Mouse (Mus musculus): ENCODE results near the gene Orc3. TPM values are rescaled to one million over a fixed set of nuclear protein-coding genes. Genes with fewer than 3 reads are reported as not detected.

Gene Orc3
- 73.2 and 78.8 TPM in 2 replicates for polyA plus RNA-seq (2015; fragmentation: Nextera tagmentation; extraction: Ambion mirVana)

GRCm38 (mm10) chr4:34614630-34615094 lies at the start of gene Orc3, which contains the start of gene Rars2:
Gene Orc3 (minus strand): TSS chr4:34614944.
Gene Rars2 (plus strand): TSS chr4:34614957.
- H3K9me3 ChIP-seq = no peaks in the 10 kb centered on the region
- peak within 1 kb of the TSS; percentile 70 for H3K9ac ChIP-seq
- WGBS = under 1% methylated on average over 41 of the region's 42 CpGs
- peak within 1 kb of the TSS; percentile 80 for H3K4me2 ChIP-seq
- H3K27ac ChIP-seq = peak within 1 kb of the TSS; percentile 92
- no peaks in the 10 kb centered on the region for H3K27me3 ChIP-seq
- peak within 1 kb of the TSS; percentile 63 for H3K4me3 ChIP-seq
- peak; percentile 94 for ATAC-seq (ENCODE audit: insufficient number of reproducible peaks, low FRiP score, low TSS enrichment, low read depth)
- H3K4me1 ChIP-seq = peaks cover 17% of the 10 kb centered on the region
- peaks cover under 1% of the 10 kb centered on the region; the same call in 1 of the 2 replicates for H3K36me3 ChIP-seq

DNA sequence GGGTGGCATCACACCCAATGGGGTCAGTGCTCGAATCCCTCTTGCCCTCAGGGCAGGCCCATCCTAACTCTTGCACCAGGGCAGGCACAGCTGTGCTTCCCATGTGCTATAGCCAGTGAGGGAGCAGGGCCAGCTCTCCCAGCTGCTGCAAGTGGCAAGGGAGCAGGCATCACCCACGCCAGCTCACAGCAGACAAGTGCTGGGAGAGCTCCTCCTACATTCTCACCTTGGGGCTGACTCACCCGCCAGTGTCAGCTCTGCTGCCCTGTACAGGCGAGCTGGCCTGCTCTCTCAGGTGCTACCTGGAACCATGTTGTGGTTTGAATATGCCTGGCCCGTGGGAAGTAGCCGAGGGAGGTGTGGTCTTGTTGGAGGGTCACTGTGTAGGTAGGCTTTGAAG lies 47.2 kb upstream of the Orc3 start:
- no peaks in the 10 kb centered on the region for H3K4me1 ChIP-seq
- no peak overlapping the region for H3K4me2 ChIP-seq
- H3K27me3 ChIP-seq = no peaks in the 10 kb centered on the region
- H3K9ac ChIP-seq = no peak overlapping the region
- no peaks in the 10 kb centered on the region for H3K9me3 ChIP-seq
- 88% methylated on average over 6 of the region's 6 CpGs for WGBS
- H3K27ac ChIP-seq = no peak overlapping the region
- ATAC-seq (ENCODE audit: insufficient number of reproducible peaks, low FRiP score, low TSS enrichment, low read depth) = no peak
- peaks cover 72% of the 10 kb centered on the region for H3K36me3 ChIP-seq
- no peak overlapping the region for H3K4me3 ChIP-seq

DNA sequence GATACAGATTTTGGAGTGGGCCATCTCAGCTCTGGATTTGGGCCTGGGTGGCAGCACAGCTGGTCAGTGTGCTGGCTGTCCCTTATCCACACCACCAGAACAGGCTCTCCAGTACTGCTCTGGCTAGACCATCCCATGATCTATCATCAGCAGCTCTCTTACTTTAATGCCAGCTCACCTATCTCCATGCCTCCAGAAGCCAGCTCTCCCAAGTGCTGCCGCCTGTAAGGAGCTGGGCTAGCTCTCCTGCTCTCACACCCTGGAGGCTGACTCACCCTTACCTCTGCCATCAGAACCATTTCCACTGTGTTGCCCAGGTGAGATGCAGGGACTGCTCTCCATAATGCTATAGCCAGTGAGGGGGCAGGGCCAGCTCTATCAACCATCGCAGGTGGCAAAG lies 46.8 kb upstream of the Orc3 start:
- no peaks in the 10 kb centered on the region for H3K4me1 ChIP-seq
- 0 out of 2 replicates have a peak, but pooled peaks have one; percentile 19 for ATAC-seq (ENCODE audit: insufficient number of reproducible peaks, low FRiP score, low TSS enrichment, low read depth)
- 89% methylated on average over 2 of the region's 2 CpGs for WGBS
- peaks cover 73% of the 10 kb centered on the region for H3K36me3 ChIP-seq
- no peak overlapping the region for H3K4me2 ChIP-seq
- no peaks in the 10 kb centered on the region for H3K27me3 ChIP-seq
- no peak overlapping the region for H3K9ac ChIP-seq
- no peak overlapping the region for H3K27ac ChIP-seq
- H3K4me3 ChIP-seq = no peak overlapping the region
- H3K9me3 ChIP-seq = no peaks in the 10 kb centered on the region

- Histone ChIP-seq H3K4me1 (no peaks in the 10 kb centered on the region), H3K4me2 (no peak overlapping the region), H3K4me3 (no peak overlapping the region), H3K27ac (no peak overlapping the region), H3K27me3 (no peaks in the 10 kb centered on the region), H3K9ac (no peak overlapping the region), H3K9me3 (no peaks in the 10 kb centered on the region), H3K36me3 (peaks cover 72% of the 10 kb centered on the region)
- WGBS = 80% methylated on average over 2 of the region's 2 CpGs
- ATAC-seq (ENCODE audit: insufficient number of reproducible peaks, low FRiP score, low TSS enrichment, low read depth) = no peak
Observed at GRCm38 (mm10) chr4:34659012-34659411, 44.3 kb upstream of the Orc3 start.

DNA sequence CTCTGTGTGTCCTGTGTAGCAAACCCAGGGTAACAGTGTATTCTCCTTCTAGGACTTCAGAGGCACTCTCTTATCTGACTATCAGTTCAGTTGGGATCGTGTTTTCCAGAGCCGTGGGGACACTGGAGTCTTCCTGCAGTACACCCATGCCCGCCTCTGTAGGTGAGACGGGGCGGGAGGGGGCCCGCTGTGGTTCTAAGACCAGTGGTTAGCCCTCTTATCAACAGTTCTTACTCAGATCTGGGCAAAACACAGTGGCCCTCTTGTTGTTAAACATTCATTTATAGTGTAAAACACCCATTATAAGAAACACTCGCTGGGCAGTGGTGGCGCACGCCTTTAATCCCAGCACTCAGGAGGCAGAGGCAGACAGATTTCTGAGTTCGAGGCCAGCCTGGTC lies 41.4 kb upstream of the Orc3 start:
- 93% methylated on average over 10 of the region's 10 CpGs for WGBS
- H3K9ac ChIP-seq = no peak overlapping the region
- H3K9me3 ChIP-seq = no peaks in the 10 kb centered on the region
- no peak overlapping the region for H3K4me2 ChIP-seq
- no peaks in the 10 kb centered on the region for H3K27me3 ChIP-seq
- no peak overlapping the region for H3K27ac ChIP-seq
- H3K36me3 ChIP-seq = peaks cover 73% of the 10 kb centered on the region
- H3K4me3 ChIP-seq = no peak overlapping the region
- no peaks in the 10 kb centered on the region for H3K4me1 ChIP-seq
- ATAC-seq (ENCODE audit: insufficient number of reproducible peaks, low FRiP score, low TSS enrichment, low read depth) = no peak

GRCm38 (mm10) chr4:34653179-34653578 lies 38.4 kb upstream of the Orc3 start:
- Histone ChIP-seq H3K36me3 (peaks cover 57% of the 10 kb centered on the region), H3K9ac (no peak overlapping the region), H3K4me3 (no peak overlapping the region), H3K4me1 (no peaks in the 10 kb centered on the region), H3K4me2 (no peak overlapping the region), H3K9me3 (no peaks in the 10 kb centered on the region), H3K27ac (no peak overlapping the region), H3K27me3 (no peaks in the 10 kb centered on the region)
- ATAC-seq (ENCODE audit: insufficient number of reproducible peaks, low FRiP score, low TSS enrichment, low read depth) = no peak
- 90% methylated on average over 7 of the region's 7 CpGs for WGBS

DNA sequence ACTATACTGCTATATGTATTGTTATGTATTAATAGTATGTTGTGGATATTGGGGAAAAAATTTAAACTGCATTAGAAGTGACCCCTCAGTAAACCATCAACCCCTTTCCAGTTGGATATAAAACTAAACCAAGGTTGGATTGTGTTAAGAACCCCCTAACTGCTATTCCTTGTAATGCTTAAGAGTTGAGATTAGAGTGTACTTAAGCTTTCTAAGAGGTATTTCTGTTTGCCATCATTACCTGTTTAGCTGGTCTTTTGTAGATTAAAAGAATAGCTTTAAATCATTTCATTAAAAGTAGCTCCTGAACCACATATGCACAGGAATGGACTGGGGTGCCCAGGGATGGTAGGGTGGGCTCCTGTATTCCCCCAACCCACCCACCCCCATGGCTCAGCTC lies 30.0 kb upstream of the Orc3 start:
- H3K27ac ChIP-seq = no peak overlapping the region

GRCm38 (mm10) chr4:34640731-34641130 lies 26.0 kb upstream of the Orc3 start:
- 94% methylated on average over 3 of the region's 3 CpGs for WGBS
- no peak overlapping the region for H3K27ac ChIP-seq
- peaks cover 37% of the 10 kb centered on the region for H3K36me3 ChIP-seq
- H3K4me3 ChIP-seq = no peak overlapping the region
- ATAC-seq (ENCODE audit: insufficient number of reproducible peaks, low FRiP score, low TSS enrichment, low read depth) = no peak
- no peak overlapping the region for H3K9ac ChIP-seq
- H3K4me1 ChIP-seq = peaks cover 3% of the 10 kb centered on the region; the same call in 1 of the 2 replicates
- no peaks in the 10 kb centered on the region for H3K9me3 ChIP-seq
- no peak overlapping the region for H3K4me2 ChIP-seq
- H3K27me3 ChIP-seq = no peaks in the 10 kb centered on the region

More for the DNA sequence above, 30.0 kb upstream of the Orc3 start:
- Histone ChIP-seq H3K9ac (no peak overlapping the region), H3K4me2 (no peak overlapping the region), H3K27me3 (no peaks in the 10 kb centered on the region), H3K9me3 (no peaks in the 10 kb centered on the region), H3K4me3 (no peak overlapping the region), H3K4me1 (peaks cover 2% of the 10 kb centered on the region; the same call in 1 of the 2 replicates), H3K36me3 (peaks cover 54% of the 10 kb centered on the region)
- ATAC-seq (ENCODE audit: insufficient number of reproducible peaks, low FRiP score, low TSS enrichment, low read depth) = no peak

GRCm38 (mm10) chr4:34639745-34640364 lies 25.1 kb upstream of the Orc3 start:
- ATAC-seq (ENCODE audit: insufficient number of reproducible peaks, low FRiP score, low TSS enrichment, low read depth) = no peak
- Histone ChIP-seq H3K27me3 (no peaks in the 10 kb centered on the region), H3K36me3 (peaks cover 37% of the 10 kb centered on the region), H3K9me3 (no peaks in the 10 kb centered on the region), H3K9ac (no peak overlapping the region), H3K4me3 (no peak overlapping the region), H3K27ac (no peak overlapping the region), H3K4me1 (peaks cover 3% of the 10 kb centered on the region; the same call in 1 of the 2 replicates), H3K4me2 (no peak overlapping the region)
- 46% methylated on average over 5 of the region's 5 CpGs for WGBS

DNA sequence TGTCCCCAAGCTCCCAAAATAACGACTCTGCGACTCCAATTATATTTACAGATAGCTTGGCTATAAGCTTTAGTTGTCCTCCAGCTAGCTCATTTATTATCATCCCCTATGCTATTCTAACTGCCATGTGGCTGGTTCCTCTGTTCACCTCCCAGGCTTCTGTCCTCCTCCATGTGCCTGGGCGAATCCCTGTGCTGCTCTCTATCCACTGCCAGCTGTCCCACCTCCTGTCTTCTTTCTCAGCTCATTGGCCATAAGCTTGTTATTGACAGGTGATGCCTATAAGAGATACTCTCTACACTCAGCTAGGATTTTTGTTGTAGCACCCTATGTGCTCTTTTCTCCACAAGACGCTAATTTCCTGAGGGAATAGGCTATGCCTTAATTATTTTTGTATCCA lies 23.1 kb upstream of the Orc3 start:
- Histone ChIP-seq H3K4me3 (no peak overlapping the region), H3K27me3 (no peaks in the 10 kb centered on the region), H3K27ac (no peak overlapping the region), H3K9ac (no peak overlapping the region), H3K9me3 (no peaks in the 10 kb centered on the region), H3K4me1 (peaks cover 3% of the 10 kb centered on the region; the same call in 1 of the 2 replicates), H3K36me3 (peaks cover 43% of the 10 kb centered on the region), H3K4me2 (no peak overlapping the region)
- 82% methylated on average over 4 of the region's 4 CpGs for WGBS
- ATAC-seq (ENCODE audit: insufficient number of reproducible peaks, low FRiP score, low TSS enrichment, low read depth) = no peak

- no peak overlapping the region for H3K4me2 ChIP-seq
- no peaks in the 10 kb centered on the region for H3K9me3 ChIP-seq
- peaks cover 3% of the 10 kb centered on the region; the same call in 1 of the 2 replicates for H3K4me1 ChIP-seq
- no peak for ATAC-seq (ENCODE audit: insufficient number of reproducible peaks, low FRiP score, low TSS enrichment, low read depth)
- no peaks in the 10 kb centered on the region for H3K27me3 ChIP-seq
- WGBS = 86% methylated on average over 7 of the region's 7 CpGs
- H3K9ac ChIP-seq = no peak overlapping the region
- no peak overlapping the region for H3K27ac ChIP-seq
- peaks cover 43% of the 10 kb centered on the region for H3K36me3 ChIP-seq
- H3K4me3 ChIP-seq = no peak overlapping the region
Observed at GRCm38 (mm10) chr4:34637386-34637785, 22.6 kb upstream of the Orc3 start.

- no peak overlapping the region for H3K4me2 ChIP-seq
- no peak overlapping the region for H3K4me3 ChIP-seq
- 83% methylated on average over 5 of the region's 5 CpGs for WGBS
- peaks cover 42% of the 10 kb centered on the region for H3K36me3 ChIP-seq
- ATAC-seq (ENCODE audit: insufficient number of reproducible peaks, low FRiP score, low TSS enrichment, low read depth) = no peak
- H3K9me3 ChIP-seq = no peaks in the 10 kb centered on the region
- H3K4me1 ChIP-seq = peaks cover 3% of the 10 kb centered on the region; the same call in 1 of the 2 replicates
- no peaks in the 10 kb centered on the region for H3K27me3 ChIP-seq
- H3K9ac ChIP-seq = no peak overlapping the region
- no peak overlapping the region for H3K27ac ChIP-seq
Observed at GRCm38 (mm10) chr4:34636036-34636435, 21.3 kb upstream of the Orc3 start.
